Mouse (Mus musculus) urinary bladder, postnatal 14 days (tissue): ENCODE data around the gene Gnai2.

ENCODE experiments used
- DNase-seq: peaks from one replicate; pipeline ENCODE4 v3.0.0; 2021; ENCODE audit warnings: low spot score

The Gnai2 gene

DNA sequence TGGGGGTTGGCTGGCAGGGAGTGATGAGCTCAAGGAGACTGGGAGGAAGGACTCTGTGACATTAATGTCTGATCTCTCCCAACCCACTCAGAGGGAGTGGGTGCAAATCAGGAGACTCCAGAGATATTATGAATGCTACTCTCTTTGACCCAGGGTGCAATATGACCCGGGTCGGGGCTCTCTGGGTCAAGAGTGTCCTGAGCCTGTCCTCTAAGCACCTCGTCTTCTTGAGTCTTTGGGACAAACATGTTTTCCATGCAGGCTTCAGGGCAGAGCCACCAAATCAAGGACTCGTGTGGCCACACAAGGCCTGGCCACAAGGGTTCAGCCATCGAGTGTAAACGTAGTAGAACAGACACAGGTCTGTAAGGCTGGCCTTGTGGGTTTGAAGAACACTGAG is 22.9 kb upstream of the Gnai2 start:
- DNase-seq: no peak

GRCm38 (mm10) chr9:107657144-107657543 is 22.0 kb upstream of the Gnai2 start:
- no peak for DNase-seq

- DNase-seq: no peak
Observed at GRCm38 (mm10) chr9:107654585-107654984, 19.4 kb upstream of the Gnai2 start.

GRCm38 (mm10) chr9:107653474-107653873 is 18.3 kb upstream of the Gnai2 start:
- DNase-seq: no peak

DNA sequence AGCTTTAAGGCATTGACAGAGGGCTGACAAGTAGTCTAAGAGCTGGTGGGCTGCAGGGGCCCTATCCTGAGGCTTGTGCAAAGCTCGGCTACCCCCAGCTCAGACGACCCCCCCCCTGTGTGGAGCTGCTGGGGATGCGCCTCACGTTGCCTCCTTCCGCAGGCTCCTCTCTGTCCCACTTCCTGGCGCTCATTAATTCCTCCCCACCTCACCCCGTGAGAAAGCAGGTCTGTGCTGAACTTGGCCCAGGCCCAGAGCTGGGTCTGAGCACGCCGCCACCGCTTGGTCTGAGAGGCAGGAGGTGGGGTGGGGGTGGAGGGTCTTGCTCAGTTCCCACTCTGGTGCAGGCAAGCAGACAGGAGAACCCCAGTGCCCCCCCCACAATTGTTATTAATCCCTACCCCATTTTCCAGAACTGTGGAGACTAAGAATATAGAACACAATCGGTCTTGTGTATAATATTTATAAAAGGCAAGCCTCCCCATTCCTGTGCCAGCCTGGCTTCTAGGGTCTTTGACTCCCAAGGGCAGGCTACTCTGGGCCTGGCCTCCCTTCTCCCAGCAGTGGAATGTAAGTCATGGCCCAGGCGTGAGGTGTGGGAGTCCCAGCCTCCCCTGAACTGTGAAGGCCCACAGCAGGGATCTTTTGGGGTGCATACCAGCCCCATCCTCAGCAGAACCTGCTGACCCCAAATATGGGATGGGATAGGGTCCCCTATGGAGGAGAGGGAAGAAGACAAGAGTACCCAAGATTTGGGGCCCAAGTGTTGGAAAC is 15.7 kb upstream of the Gnai2 start:
- DNase-seq: no peak

DNA sequence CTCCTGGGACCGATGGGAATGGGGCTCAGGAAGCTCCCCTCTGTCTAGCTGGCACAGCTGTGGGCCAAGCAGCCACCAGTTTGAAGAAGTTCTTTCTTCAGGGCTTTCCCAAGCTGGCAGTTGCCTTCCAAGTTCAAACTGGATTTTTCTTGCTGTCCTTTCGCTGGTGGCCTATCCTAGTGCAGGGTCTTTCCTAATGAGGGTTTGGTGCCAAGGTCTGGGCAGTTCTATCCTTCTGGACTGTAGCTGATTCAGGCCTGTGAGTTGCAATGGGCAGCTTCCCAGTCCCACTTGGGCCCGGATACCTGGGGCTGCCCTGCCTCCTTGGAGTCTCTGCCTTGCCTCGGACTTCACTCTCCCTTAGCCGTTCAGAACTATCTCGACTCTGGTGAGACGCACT is 15.1 kb upstream of the Gnai2 start:
- DNase-seq: no peak

DNA sequence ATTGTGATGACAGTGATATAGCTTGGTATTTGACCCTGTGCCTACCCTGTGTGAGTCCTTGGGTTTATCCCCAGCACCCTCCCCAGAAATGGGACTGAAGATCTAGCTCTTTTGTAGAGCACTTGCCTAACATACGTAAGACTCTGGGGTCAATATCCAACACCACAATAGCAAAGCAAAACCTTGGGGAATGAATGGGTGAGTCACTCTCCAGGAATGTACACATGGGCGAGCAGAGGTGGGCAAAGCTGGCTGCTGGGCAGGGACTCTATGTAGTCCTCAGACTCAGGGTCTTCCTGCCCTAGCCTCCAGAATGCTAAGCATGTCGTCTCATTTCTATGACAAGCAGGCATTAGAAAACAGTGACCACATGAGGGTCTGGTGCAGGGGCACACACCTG is 13.6 kb upstream of the Gnai2 start:
- DNase-seq: no peak

DNA sequence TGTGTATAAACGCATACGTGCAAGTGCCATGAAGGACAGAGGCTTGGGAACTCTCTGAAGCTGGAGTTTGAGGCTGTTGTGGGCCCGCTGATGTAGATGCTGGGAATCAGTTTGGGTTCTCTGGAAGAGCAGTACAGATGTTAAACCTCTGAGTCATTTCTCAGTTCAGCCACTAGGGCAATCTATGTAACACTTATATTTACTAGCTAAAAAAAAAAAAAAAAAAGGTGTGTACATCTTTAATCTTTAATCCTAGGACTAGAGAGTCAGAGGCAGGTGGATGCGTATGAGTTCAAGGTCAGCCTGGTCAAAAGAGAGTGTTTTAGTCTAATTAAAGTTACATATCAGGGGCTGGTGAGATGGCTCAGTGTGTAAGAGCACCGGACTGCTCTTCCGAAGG is 11.8 kb upstream of the Gnai2 start:
- DNase-seq: no peak

- DNase-seq: peak; percentile 77
Observed at GRCm38 (mm10) chr9:107645577-107645976, 10.4 kb upstream of the Gnai2 start.

DNA sequence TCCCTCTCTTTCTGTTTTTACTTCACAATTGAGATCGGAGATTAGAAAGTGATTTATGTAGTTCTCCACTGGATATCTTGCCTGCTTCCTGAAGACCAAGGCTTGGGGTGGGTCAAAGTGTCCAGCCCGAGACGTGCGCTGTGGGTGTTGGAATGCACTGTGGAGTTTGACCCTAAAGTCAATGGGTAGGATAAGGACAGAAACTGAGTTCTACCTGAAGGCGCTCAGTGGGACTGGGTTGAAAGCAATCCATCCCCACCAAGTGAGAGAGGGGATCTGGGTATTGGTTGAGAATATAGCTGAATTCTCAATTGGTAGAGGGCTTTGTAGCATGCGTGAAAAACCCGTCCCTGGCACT is 10.0 kb upstream of the Gnai2 start:
- DNase-seq: no peak

GRCm38 (mm10) chr9:107644495-107645152 is 9.5 kb upstream of the Gnai2 start:
- DNase-seq: peak; percentile 93

- no peak for DNase-seq
Observed at GRCm38 (mm10) chr9:107643544-107644214, 8.5 kb upstream of the Gnai2 start.

DNA sequence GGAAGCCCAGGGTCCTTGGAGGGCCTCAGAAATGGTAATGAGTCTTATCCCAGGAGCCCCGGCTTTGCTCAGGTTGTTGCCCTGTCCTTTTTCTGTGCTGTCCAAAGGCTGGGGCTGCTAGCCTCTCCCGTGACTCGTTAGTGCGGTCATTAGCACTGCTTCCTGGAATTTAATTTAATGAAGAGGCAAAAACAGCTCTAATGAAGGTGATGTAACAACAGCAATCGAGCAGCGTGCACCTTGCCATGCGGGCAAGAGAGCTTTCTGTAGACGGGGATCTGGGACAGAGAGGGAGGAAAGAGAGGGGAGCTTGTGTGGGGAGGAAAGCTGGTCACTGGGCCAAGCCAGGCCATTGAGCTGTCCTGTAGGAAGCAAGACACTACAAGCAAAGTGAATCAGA is 6.5 kb upstream of the Gnai2 start:
- DNase-seq: no peak

GRCm38 (mm10) chr9:107640257-107640772 is 5.1 kb upstream of the Gnai2 start:
- DNase-seq: no peak

GRCm38 (mm10) chr9:107637070-107637469 is 1.9 kb upstream of the Gnai2 start:
- DNase-seq: no peak

DNA sequence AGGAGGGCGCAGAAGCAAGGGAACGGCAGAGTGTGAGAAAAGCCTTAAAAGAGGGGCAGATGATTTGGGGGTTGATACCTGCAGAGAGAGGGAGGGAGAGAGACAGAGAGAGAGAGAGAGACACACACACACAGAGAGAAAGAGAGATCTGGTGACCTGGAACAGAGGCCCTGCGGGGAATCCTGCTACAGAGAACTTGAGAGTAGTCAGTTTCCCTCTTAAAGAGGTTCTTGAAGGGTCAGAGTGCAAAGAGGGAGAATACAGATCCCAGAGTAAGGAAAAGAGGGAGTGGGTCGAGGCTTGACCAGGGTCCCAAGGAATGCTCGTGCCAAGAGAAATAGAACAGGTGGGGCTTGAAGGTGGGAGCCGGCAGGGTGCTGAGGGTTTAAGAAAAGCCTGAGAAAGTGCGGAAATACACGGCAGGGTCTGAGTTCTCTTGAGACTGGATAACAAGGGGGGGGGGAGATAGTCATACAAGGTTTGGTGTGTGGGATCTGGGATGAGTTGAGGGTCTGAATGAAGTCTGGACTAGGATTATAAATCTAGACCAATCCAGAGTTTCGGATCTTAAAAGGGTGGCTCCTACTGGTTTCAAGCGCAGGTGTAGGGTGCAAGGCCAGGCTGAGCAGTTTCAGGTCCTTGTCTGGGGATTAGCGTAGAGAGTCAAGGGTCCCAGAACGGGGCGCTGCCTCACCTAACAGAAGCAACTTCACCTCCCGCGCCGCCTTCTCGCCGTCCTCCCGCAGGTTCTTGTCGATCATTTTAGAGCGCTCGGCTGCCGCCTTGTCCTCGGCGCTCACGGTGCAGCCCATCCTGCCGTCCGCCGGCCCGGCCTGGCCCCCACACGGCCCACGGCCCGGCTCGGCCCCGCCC is 525 bp downstream of the Gnai2 start:
- no peak for DNase-seq

DNA sequence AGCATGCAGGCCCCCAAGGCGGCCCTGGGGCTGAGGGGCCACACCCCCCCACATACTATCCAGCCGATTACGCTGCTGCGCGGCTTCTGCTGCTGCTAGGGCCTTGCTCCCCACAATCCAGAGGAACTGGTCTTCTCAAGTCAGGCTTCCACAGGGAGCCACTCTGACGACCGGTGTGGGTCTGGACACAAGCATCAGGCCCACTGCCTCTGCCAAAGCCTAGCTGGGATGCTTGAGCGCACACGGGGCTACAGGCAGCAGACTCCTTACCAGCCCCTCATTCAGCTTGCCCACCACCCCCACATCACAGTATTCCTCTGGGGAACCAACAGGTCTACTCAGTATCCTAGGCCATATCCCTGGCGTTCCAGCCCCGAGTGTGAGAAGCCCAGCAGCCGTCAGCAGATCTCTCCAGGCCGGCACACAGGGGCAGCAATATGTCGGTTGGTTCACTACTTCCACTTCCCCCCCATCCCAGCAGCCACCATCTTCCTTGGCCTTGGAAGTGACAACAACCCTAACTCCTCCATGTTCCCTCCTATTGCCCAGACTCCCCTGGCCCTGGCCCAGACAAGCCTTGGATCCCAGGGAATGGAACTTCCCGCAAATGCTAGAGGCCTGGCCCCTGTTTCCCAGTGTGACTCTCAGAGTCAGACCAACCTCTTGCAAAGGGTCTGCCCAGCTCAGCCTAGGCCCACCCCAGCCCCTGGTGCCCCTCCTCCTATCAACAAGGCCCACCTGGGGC is 1.3 kb downstream of the Gnai2 start:
- DNase-seq: peak; percentile 46

DNA sequence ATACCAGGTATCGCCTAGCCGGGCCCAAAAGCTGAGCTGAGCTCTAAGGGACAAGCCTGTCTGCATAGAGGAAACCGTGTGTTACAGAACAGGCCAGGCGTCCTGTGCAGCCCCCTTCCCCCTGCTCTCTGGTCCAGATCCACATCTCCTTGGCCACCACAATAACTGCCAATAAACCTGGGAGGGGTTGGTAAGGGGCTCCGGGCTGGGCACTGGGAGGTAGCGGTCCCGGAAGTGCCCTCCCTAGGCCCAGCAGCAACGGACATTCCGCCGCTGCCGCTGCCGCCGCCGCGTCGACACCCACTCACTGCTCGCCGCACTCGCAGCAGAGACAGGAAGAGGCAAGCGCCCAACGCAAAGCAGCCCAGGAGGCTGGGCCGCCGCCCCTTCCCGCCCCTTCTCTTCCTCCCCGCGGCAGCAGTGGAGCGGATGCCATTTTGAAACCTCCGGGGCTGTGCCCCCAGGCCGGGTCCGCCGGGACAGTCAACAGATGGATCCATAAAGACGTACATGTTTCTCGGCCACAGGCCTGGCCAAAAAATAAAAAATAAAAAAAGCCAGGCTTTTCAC is 2.0 kb downstream of the Gnai2 start:
- peak; percentile 87 for DNase-seq

DNA sequence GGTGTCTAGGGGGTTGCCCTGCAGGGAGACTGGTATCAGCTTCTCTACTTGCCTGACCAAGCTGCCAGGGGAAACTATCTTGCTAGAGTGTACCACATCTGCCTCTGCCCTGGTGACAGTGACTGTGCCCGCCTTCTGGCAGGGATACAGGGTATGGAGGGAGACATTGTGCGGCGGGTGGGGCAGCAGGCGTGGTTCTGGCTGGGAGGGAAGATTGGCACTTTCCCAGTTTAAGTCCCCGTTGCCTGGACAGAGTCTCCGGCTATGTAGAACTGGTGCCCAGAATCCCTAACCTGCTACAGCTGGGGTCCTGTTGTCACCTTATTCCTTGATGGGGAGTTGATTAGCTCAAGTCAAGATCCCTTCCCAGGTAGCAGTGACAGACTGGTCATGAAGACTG is 2.7 kb downstream of the Gnai2 start:
- DNase-seq: peak; percentile 42

- DNase-seq: no peak
Observed at GRCm38 (mm10) chr9:107631861-107632260, 3.3 kb downstream of the Gnai2 start.

DNA sequence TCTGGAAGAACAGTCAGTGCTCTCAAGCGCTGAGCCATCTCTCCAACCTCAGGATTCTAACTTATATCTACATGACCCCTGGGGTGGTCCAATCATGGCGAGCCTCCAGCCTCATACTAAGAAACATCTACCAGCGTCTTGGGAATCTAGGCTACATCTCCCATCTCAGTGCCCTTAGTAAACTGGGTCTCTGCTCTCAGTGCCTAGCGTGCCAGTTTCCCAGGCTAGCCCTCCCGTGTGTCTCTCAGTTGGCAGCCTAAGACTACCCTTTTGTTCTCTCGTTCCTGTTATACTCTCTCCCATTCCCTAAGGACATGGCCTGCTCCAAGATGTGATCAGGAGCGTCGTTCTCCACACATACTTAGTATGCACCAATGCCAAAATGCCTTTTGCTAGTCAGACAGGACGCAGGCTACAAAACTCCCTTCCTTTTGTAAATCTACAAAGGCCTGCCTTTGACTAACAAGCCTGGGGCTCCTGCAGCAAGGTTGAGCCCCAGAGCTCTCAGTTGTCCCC is 3.8 kb downstream of the Gnai2 start:
- no peak for DNase-seq
